Mouse (Mus musculus): ENCODE data around the gene Paip2b.

Gene Paip2b

GRCm38 (mm10) chr6:83831606-83832123, at the start of gene Paip2b:
Gene Paip2b, minus strand, starts transcription at chr6:83831741.
- DNase-seq, result peak; percentile 100

- DNase-seq, result peak; percentile 11
Observed at GRCm38 (mm10) chr6:83879815-83880214, 48.3 kb upstream of the Paip2b start.

- DNase-seq, result peak; percentile 63
Observed at GRCm38 (mm10) chr6:83867598-83868585, 36.4 kb upstream of the Paip2b start.

- DNase-seq, result peak; percentile 93
Observed at GRCm38 (mm10) chr6:83866954-83867597, 35.5 kb upstream of the Paip2b start, which contains the start of gene Zfp638. Gene Zfp638, plus strand, starts transcription at chr6:83867109.

- DNase-seq, result peak; percentile 7
Observed at GRCm38 (mm10) chr6:83866423-83866822, 34.9 kb upstream of the Paip2b start.

GRCm38 (mm10) chr6:83863538-83863937, 32.0 kb upstream of the Paip2b start:
- no peak for DNase-seq

- DNase-seq, result no peak
Observed at GRCm38 (mm10) chr6:83860033-83860432, 28.5 kb upstream of the Paip2b start.

- DNase-seq, result peak; percentile 15
Observed at GRCm38 (mm10) chr6:83857476-83857875, 25.9 kb upstream of the Paip2b start.

GRCm38 (mm10) chr6:83849446-83849845, 17.9 kb upstream of the Paip2b start:
- no peak for DNase-seq

- no peak for DNase-seq
Observed at GRCm38 (mm10) chr6:83846141-83846540, 14.6 kb upstream of the Paip2b start.

- DNase-seq, result no peak
Observed at GRCm38 (mm10) chr6:83844913-83845312, 13.4 kb upstream of the Paip2b start.

- no peak for DNase-seq
Observed at GRCm38 (mm10) chr6:83840086-83840485, 8.5 kb upstream of the Paip2b start.

GRCm38 (mm10) chr6:83838046-83838445, 6.5 kb upstream of the Paip2b start:
- no peak for DNase-seq

- DNase-seq, result no peak
Observed at GRCm38 (mm10) chr6:83836826-83837225, 5.3 kb upstream of the Paip2b start.

GRCm38 (mm10) chr6:83832393-83832792, 852 bp upstream of the Paip2b start:
- DNase-seq, result peak; percentile 33

GRCm38 (mm10) chr6:83830941-83831605, 468 bp downstream of the Paip2b start:
- DNase-seq, result peak; percentile 48

GRCm38 (mm10) chr6:83821856-83822255, 9.7 kb downstream of the Paip2b start:
- DNase-seq, result no peak

- DNase-seq, result no peak
Observed at GRCm38 (mm10) chr6:83820727-83821515, 10.6 kb downstream of the Paip2b start.

GRCm38 (mm10) chr6:83818996-83819395, 12.5 kb downstream of the Paip2b start:
- DNase-seq, result no peak

- no peak for DNase-seq
Observed at GRCm38 (mm10) chr6:83815801-83816200, 15.7 kb downstream of the Paip2b start.

- no peak for DNase-seq
Observed at GRCm38 (mm10) chr6:83802846-83803245, 28.7 kb downstream of the Paip2b start.

- peak; percentile 50 for DNase-seq
Observed at GRCm38 (mm10) chr6:83802033-83802432, 29.5 kb downstream of the Paip2b start.

All from cerebellum, adult 9-11 months (tissue).